Mouse (Mus musculus) large intestine, adult 2 months (tissue): ENCODE data around the gene Dnah1. TPM values are rescaled to one million over a fixed set of nuclear protein-coding genes. Genes with fewer than 3 reads are reported as not detected.
A peak's percentile ranks its signal among the peaks of the same experiment; 100 is the strongest.

Experiments used
- DNase-seq: peaks from one replicate; pipeline ENCODE4 v3.0.0-alpha.2; 2012; ENCODE audit warnings: low read depth, low spot score
- WGBS: fragments of 180-500 bp; shearing (Covaris S2); methylation state at CpG from one replicate; pipeline ENCODE4 v1.1.7; 2018; 5-methylcytosine and 5-hydroxymethylcytosine counted together
- polyA plus RNA-seq: library from polyadenylated mRNA; depleted of rRNA; stranded (reverse); fragments of >200 nt; gene quantifications from 2 replicates; pipeline ENCODE4 v1.2.3, GENCODE M21; 2012

Dnah1 gene
- polyA plus RNA-seq, 1 experiment: 0.10 TPM

DNA sequence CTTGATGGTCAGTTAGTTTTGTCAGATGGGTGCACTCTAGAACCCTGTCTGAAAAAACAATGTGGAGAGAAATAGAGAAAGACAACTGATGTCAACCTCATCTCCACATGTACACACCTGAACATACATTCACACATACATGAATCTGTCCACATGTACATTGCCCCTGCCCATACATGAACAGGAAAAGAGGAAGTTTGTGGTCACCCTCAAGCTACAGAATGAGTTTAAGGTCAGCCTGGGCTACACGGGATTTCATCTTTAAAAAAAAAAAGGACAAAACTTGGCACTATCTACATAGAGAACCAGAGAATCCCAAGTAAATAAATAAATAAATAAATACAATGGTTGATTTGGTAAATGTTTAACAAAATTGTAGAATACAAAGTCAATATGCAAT lies 78.9 kb downstream of the Dnah1 start:
- DNase-seq: no peak
- WGBS: 68% methylated on average over 1 of the region's 1 CpGs

DNA sequence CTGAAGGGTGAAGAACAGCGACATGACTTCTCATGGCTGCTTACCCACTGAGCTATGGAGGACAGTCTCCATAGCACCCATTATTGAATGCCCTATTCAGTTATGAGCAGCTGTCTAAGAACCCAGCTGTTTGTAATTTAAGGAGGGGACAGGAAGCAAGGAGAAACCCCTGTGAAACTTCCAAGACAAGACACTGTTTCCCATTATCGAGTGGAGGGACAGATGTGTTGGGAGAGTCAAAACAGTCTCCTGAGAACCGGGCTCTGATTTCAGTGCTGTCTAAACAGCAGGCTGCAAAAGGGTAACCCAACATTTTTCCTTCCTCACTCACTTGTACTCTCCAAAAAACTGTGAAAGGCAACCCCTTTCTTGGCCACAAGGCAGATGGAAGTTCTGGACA lies 83.2 kb downstream of the Dnah1 start:
- 72% methylated on average over 3 of the region's 3 CpGs for WGBS

DNA sequence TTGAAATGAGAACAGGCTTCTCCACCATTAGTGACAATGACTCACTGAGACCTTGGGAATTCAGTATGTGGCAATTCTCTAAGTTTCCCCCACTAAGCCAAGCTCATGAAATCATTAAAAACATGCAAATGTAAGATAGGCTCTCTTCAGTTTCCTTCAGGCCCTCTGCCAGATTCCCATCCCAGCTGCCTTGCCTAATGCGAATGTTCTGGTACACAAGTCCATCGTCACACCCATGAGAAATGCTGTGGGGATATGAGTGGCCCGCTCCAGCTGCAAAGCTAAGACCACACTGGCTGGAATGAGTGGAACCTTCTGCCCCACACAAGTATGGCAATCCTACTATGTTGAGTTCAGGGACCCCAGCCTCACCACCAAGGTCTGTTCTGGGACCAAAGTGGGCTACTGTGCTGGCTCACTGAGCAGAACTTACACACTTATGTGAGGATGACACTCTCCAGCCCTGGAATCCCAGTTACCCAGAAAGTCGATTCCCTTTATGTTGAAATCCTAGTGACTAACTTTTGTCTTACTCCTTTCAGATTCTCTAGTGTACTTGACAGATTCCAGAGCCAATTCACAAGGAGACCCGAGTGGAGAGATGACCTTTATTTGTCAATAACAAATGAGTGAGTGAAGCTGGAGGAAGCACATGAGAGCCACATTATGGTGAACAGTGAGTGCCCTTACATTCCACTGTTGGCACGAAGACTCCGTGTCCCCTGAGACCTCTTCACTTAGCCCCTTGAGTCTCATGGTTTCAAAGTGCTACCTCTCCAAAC lies 86.4 kb downstream of the Dnah1 start:
- no peak for DNase-seq
- WGBS: 70% methylated on average over 7 of the region's 7 CpGs

More for the DNA sequence above, 83.2 kb downstream of the Dnah1 start:
- no peak for DNase-seq

DNA sequence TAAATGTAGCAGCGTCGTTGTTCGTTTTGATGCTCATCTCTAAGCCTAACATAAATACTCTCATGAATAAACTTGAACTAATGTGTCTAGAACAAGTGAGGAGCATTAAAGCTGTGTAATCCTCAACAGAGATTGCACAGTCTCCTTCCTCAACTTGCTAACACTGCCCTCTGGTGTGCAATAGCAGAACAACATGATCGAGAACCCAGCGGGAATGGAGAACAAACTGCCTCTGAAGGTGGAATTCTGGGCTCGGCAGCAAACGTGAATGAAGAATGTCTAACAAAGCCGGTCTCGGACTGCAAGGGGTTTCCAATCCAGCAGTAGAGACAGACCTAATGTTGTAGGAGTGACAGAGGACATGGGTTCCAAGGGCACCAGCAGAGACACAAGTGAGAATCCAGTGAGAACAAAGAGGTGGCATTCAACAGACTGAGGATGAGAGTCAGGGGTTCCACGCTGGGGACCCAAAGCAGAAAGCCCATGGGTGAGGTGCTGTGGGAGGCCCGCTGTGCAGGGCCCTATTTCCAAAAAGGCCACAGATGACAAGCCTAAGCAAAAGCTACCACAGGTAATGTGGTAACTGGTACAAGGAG lies 89.6 kb downstream of the Dnah1 start:
- peak; percentile 73 for DNase-seq
- 13% methylated on average over 11 of the region's 11 CpGs for WGBS

DNA sequence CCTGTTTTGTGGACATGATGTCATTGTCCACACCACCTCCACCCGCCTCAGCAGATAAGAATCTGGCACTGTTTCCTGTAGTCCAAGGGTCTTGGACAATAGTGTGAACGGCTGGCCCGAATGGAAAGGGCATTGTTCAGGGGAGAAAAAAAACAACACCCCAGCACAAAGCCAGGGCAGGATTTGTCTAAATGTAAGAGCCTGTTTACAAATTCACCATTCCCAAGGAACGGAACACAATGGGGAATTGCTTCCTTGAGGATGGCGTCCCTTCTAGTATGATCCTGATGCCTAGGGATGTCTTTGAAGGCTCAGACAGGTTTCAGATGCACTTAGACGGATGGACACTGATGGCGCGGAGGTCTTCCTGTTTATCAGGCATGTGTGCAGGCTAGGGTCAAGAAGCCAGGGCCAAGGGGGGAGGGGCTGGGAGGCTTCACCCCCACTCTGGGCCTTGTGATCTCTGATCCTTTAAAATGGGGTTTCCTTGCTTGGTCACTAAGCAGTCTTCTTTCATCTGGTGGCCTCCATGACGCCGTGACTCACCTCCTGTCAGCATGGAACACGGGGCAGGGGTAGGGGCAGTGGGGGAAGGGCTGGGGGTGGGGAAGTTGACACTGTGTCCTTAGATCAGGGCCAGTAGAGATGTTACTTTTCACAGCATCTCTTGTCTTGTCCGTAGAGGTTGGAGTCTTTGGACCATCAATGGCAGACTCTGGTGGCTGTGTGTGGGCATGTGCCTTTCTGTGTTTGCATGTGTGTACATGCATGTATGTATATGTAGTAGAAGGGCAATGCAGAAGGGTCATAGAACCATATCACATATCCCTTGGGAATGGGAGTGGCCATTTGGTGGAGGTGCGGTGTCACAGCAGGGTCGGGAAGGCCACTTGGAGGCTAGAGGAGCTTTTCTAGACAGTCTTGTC lies 90.4 kb downstream of the Dnah1 start:
- 75% methylated on average over 14 of the region's 14 CpGs for WGBS
- DNase-seq: no peak

DNA sequence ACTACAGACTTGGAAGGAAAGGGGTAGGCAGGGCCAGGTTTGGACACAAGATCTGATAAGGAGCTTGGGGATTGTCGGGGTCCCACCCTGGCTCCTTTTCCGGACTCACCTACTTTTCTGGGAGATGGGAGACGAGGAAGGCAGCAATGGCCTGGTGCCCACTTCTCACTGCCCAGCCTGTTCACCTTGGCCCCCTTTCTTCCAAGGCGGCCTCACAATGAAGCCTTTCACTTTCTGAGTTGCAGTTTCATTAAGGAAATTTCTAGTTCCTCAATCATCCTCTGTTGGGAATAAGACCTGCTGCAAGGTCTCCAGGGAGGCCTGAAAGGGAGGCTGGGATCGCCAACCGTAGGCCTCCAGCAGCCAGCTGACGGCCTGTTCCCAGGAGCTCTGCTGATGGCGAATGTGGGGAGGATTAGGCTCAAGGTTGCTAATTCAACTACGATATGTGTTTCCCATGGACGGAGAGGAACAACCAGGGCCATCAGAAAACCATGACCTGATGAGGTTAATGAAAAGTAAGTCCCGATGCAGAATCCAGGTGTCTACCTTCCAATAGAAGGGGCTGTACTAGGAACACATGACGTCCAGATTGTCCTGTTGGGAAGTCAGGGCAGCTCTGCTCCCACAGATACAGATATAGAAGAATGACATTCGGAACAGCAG lies 91.2 kb downstream of the Dnah1 start:
- DNase-seq: no peak
- WGBS: 74% methylated on average over 13 of the region's 13 CpGs

DNA sequence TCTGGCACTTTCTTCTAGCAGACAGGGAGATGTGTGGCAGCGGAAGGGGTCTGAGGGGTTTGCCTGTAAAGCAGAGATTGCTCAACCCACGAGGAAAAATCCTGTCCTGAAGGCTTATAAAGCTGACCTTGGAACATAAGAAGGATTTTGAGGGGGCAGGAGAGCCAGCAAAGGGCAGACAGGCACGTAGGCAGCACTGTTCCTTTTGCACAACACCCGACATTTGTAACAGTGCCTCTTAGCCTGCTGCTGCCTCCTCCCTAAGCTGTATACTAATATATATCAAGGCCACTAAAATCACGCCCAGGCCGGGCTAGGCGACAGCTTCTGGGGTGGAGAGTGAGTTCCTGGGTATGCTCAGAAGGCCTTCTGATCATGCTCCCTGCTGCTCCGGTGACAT lies 93.3 kb downstream of the Dnah1 start:
- WGBS: 43% methylated on average over 8 of the region's 8 CpGs
- DNase-seq: no peak

DNA sequence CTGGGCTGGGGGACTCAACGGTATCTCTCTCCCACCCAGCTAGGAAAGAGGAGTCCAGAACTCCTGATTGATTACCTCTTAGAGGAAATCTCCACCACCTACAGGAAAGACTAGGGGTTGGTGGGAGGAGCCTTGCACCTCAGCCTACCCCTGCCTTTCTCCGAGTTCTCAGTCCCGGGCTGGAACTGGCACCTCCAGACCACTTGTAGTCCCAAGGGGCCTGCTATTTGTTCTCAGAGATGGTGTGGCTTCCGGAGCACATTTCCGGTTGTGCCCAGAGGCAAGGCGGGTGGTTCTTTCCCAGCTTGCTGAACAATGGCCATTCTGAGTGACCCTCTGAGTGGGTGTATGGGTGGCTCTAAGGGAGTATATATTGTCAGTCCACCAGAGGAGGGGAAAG lies 95.5 kb downstream of the Dnah1 start:
- 68% methylated on average over 6 of the region's 6 CpGs for WGBS
- DNase-seq: no peak

DNA sequence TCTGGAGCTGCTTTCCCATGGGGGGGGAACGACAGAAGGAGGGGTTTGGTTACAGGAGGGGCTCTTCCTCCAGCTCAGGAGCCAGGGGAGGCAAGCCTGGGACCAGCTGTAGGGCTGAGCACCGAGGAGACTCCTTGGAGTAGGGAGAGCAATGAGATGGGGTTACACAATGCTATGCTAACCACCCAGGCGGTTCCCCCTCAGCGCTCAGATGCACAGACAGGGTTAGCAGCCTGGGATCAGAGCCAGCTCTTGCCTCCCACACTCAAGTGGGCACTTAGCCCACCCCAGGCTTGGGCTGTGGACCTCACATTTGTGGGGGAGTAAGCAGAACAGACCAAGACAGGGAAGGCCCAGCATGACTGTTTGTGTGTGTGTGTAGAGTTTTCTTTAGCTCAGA lies 96.7 kb downstream of the Dnah1 start:
- 54% methylated on average over 4 of the region's 4 CpGs for WGBS
- DNase-seq: no peak

DNA sequence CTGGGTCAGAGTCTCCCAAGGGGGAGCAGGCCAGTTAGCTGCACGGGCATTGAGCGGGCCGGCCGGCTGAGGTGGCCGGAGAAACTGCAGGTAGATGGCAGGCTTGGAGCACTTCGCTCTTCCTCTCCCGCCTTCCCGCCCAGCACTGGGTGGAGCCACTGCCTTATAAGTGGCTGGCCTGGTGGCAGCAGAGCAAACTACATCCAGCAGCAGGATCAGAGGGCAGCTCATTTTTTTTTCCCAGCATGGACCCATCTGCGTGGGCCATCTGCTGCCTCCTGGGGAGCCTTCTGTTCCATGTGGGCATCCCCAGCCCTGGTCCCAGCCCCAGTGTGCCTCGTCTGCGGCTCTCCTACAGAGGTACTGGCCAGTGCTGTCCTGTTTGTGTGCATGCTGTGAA lies 106.0 kb downstream of the Dnah1 start, which contains the start of gene Sema3g:
TSS of gene Sema3g (plus strand) at position 195 of the 400 bp plus-strand sequence.
- WGBS: 10% methylated on average over 11 of the region's 11 CpGs

DNA sequence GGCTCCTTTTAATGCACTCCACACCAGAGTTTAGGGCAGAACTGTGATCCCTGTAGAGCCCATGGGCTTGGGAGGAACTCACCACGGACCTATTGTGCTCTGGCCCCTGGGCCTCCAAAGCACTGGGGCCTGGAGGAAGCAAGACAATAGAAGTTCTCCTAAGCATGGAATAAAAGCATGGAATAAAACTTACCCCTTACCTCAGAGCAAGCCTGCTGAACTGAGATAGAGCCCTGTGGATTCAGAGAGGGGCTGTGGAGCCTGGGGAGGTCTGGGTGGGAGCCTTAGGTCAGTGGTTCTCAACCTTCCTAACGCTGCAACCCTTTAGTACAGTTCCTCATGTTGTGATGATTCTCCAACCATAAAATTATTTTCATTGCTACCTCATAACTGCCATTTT lies 106.8 kb downstream of the Dnah1 start, which contains the start of gene Nisch:
TSS of gene Nisch (minus strand) at position 101 of the 400 bp plus-strand sequence.
- no peak for DNase-seq
- 80% methylated on average over 2 of the region's 2 CpGs for whole genome bisulfite sequencing

More for the DNA sequence above, 106.0 kb downstream of the Dnah1 start, which contains the start of gene Sema3g:
- no peak for DNase-seq

DNA sequence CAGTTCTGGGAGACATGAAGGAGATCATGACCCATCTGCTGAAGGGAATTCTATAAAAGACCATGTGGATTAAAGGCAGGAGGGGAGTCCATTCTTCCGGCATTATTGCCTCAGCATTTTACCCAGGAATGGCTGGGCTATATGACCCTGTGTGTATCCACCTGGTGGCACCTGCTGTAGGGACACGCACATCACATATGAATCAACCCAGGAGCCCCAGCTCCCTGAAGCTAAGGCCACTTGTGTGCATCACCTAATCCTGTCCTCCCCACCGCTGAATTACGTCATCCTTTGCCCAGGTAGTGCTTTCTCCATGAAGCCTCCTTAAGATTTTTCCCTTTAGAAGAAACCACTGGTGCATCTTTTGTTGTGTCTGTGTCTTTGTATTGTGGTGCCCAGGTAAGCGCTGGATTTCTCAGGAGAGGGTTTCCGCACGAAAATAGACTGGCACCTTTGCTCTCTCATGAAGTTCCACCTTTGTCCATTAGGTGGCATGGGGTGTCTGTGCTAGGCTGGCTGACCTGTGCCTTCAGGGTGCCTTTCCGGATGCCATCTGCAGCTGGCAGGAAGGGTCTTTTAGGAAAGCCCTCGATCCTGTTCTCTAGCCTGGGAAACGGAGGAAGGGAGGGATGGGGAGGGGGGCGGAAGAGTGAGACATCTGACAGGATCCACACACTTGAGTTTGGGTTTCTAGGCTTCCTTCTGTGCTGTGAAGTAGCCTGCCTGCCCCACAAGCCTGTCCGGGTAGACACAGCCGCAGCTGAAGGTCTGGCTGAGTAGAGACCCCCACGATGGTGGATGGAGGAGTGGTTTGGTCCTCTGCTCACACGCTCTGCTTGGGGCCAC lies 108.3 kb downstream of the Dnah1 start:
- WGBS: 33% methylated on average over 15 of the region's 15 CpGs
- no peak for DNase-seq

DNA sequence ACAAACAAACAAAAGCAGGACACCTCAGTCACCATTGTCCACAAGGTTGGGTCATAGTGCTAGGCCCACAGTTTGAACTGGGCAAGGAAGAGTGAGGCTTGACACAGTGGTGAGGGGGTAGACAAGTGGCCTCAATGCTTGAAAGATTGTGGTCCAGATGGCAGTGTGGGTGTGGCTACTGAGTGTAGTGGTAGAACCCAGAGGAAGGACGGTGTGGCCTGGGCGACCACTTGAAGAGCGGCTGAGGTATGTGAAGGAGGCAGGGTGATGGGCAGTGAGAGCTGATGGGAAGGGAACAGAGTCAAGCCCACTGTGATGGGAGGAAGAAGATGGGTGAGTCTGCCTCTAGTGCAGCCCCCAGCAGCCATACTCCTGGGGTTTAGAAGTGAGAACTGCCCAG lies 109.0 kb downstream of the Dnah1 start:
- WGBS: 82% methylated on average over 3 of the region's 3 CpGs
- DNase-seq: no peak

DNA sequence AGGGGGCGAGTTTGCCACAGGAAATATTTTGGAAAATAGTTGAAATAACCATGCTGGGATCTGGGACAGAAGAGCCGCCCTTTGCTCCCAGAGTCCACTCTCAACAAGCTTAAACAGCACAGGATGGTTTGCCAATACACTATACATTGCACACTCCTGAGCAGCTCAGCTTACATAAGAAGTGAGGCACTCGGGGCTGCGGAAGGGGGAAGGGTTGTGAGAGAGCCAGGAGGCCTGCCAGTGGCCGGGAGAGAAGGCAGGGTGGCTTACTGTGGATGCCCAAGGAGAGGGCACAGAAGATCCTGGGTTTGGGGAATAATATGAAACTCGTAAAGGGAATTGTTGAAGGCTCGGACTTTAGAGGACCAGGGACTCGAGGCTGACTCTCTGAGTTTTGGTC lies 109.8 kb downstream of the Dnah1 start:
- no peak for DNase-seq
- WGBS: 70% methylated on average over 8 of the region's 8 CpGs

DNA sequence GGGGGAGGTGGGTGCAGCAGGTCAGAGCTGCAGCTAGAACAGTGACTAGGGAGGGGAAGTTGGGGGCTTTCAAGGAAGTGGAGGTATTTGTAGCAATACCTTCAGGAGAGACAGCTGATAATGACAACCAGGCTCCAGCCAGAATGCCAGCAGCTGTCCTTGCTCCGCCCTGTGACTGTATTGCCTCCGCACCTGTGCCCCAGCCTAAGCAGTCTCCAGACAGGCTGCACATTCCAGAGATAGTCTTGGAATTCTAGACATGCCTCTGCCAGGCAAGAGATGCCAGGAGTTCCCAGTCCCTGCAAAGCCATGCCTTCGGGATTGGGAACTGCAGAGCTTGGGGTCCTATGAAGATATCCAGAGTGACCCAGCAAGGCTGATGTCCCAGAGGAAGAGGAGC lies 111.2 kb downstream of the Dnah1 start:
- DNase-seq: no peak
- WGBS: 57% methylated on average over 3 of the region's 3 CpGs

DNA sequence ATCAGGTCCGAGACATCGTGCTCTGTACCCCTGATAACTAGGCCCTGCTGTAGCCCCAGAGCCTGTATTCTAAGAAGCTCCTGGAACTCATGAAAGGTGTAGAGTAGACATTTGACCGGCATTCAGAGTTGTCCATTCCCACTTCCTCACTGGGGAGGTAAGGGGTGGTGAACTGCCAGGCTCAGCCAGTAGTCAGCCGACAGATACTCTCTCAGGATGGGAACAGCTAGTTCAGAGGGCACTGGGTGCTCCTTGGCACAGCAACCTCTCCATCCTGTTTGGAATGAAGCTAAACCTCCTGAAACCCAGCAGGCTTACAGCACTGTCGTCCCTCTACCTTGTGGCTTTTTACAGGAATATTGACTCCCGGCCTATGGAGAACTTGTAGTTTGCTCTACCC lies 111.8 kb downstream of the Dnah1 start:
- WGBS: 92% methylated on average over 6 of the region's 6 CpGs
- DNase-seq: no peak
